Mouse (Mus musculus) c-Kit-positive CD71-positive TER-119-negative erythroid progenitor cells, embryonic 14.5 days (primary cell): ENCODE results near the gene Spast.
A peak's percentile ranks its signal among the peaks of the same experiment; 100 is the strongest.
"Not testable (repeated sequence)": the region's sequence is repeated elsewhere in the genome, so short reads cannot be mapped to it uniquely, and the experiment has no call there.

ENCODE experiments used
- DNase-seq: peaks from one replicate; pipeline ENCODE4 v3.0.0-alpha.2; 2013; ENCODE audit warnings: low read depth

The Spast gene

GRCm38 (mm10) chr17:74327195-74327594, 11.6 kb upstream of the Spast start:
- not testable (repeated sequence) for DNase-seq

- peak; percentile 80 for DNase-seq
Measured at GRCm38 (mm10) chr17:74328146-74328545, 10.6 kb upstream of the Spast start.

GRCm38 (mm10) chr17:74331049-74331676, 7.6 kb upstream of the Spast start:
- no peak for DNase-seq

GRCm38 (mm10) chr17:74338225-74338931, 409 bp upstream of the Spast start:
- DNase-seq = peak; percentile 91

GRCm38 (mm10) chr17:74341151-74341550, 2.4 kb downstream of the Spast start:
- DNase-seq = no peak

- no peak for DNase-seq
Measured at GRCm38 (mm10) chr17:74363592-74363991, 24.8 kb downstream of the Spast start.

GRCm38 (mm10) chr17:74376916-74377315, 38.1 kb downstream of the Spast start:
- DNase-seq = no peak

- no peak for DNase-seq
Measured at GRCm38 (mm10) chr17:74386657-74387056, 47.9 kb downstream of the Spast start.

- no peak for DNase-seq
Measured at GRCm38 (mm10) chr17:74389847-74390246, 51.1 kb downstream of the Spast start.

- no peak for DNase-seq
Measured at GRCm38 (mm10) chr17:74394381-74394780, 55.6 kb downstream of the Spast start.

- no peak for DNase-seq
Measured at GRCm38 (mm10) chr17:74394855-74395254, 56.1 kb downstream of the Spast start.

GRCm38 (mm10) chr17:74395383-74396065, 56.7 kb downstream of the Spast start, which contains the start of gene Slc30a6:
Slc30a6 (plus strand) TSS chr17:74395608.
- peak; percentile 97 for DNase-seq

- no peak for DNase-seq
Measured at GRCm38 (mm10) chr17:74396766-74397165, 58.0 kb downstream of the Spast start.

- DNase-seq = no peak
Measured at GRCm38 (mm10) chr17:74397173-74397572, 58.4 kb downstream of the Spast start.

- no peak for DNase-seq
Measured at GRCm38 (mm10) chr17:74402486-74403222, 63.9 kb downstream of the Spast start.

GRCm38 (mm10) chr17:74406487-74406886, 67.7 kb downstream of the Spast start:
- DNase-seq = no peak

- DNase-seq = no peak
Measured at GRCm38 (mm10) chr17:74409722-74410121, 70.9 kb downstream of the Spast start.

GRCm38 (mm10) chr17:74413324-74413723, 74.5 kb downstream of the Spast start:
- DNase-seq = no peak

GRCm38 (mm10) chr17:74414671-74415070, 75.9 kb downstream of the Spast start:
- DNase-seq = no peak

GRCm38 (mm10) chr17:74416841-74417360, 78.1 kb downstream of the Spast start:
- DNase-seq = no peak

- DNase-seq = no peak
Measured at GRCm38 (mm10) chr17:74418171-74418570, 79.4 kb downstream of the Spast start.

- no peak for DNase-seq
Measured at GRCm38 (mm10) chr17:74420656-74421055, 81.9 kb downstream of the Spast start.
